Mouse (Mus musculus): ENCODE results near the gene Egfr.

Gene Egfr

DNA sequence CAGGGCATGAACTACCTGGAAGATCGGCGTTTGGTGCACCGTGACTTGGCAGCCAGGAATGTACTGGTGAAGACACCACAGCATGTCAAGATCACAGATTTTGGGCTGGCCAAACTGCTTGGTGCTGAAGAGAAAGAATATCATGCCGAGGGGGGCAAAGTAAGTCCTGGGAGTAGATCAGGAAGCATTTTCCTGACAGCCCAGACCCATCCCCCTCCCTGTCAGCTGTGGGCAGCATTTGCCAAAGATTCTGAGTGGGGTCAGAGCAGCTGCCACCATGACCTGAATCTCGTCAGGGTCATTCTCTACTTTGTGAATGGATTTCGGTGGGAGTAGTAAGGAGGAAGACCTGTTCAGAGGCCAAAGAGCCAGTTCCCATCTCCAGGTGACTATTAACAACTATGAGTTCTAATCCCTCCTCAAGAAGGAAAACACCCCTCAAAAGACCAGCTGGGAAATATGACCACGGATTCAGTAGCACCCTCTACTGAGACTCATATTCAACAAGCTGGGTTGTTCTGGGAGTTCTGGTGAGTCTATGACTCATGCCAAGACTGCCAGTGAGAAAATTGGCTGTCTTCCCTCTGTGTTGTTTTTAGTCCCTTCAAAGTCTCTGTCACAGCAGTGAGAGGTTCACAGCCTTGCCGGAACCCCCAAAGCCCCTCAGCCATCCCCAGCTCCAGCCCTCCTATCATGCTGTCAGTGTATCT, 152.5 kb downstream of the Egfr start:
- no peak for DNase-seq

DNA sequence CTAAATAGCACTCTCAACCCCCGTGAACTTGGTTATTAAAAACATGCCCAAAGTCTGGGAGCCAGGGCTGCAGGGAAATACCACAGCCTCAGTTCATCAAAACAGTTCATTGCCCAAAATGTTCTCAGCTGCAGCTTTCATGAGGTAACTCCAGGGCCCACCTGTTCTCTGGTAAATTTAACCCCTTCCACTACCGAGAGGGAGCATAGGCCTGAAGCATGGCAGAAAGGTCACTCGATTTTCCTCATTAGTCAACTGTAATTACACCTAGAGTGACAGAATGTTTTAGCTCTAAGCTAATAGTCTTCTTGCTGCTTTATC, 153.0 kb downstream of the Egfr start:
- no peak for DNase-seq

DNA sequence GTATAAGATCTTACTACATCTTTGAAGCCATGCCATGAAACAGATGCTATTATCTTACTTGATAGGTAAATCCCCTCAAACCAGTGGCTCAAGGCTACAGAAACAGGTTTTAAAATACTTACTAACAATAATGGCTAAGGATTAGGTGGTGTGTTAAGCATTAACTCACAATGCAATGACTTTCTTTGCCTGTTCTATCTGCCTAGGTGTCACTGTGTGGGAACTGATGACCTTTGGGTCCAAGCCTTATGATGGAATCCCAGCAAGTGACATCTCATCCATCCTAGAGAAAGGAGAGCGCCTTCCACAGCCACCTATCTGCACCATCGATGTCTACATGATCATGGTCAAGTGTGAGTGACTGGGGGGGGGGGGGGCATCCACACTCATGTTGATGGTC, 154.5 kb downstream of the Egfr start:
- DNase-seq = no peak

DNA sequence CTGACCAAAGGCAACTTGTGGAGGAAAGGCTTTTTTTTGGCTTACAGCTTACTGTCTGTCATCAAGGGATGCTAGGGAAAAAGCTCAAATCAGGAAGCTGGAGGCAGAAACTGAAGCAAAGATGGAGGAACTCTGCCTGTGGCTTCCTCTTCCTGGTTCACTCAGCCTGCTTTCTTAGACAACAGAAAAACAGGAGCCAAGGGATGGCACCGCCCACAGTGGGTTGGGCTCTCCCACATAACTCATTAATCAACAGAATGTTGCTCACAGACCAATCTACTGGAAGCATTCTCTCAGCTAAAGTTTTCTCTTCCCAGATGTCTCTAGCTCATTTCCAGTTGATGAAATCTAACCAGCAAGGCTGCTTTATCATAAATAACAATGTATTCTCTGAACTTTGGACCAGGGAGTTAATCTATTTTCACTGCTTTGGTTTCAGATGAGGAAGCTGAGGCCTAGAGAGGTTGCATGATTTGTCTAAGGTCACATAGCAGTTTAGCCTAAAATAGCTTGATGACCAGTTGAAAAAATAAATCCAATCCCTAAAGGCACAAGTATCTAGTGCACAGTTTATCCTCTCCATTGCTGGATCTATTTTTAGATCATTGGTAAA, 155.6 kb downstream of the Egfr start:
- DNase-seq = no peak

DNA sequence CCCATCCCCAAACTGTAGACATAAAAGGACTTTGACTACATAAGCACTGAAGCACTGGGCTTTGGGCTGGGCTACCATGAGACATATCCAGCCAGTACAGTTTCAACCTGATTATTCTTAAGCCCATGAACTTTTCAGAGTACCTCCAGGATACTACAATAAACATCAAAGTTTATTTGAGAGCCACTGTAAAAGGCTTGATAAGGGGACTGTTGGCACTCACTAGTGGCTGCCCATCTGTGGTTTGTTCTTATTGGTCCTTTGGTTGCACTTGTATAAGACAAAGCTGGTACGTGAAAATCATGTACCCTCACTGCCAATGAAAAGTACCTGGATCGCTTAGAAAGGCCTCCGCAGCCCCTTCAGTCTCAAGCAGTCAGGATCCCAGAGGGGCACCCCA, 162.8 kb downstream of the Egfr start:
- DNase-seq = no peak

DNA sequence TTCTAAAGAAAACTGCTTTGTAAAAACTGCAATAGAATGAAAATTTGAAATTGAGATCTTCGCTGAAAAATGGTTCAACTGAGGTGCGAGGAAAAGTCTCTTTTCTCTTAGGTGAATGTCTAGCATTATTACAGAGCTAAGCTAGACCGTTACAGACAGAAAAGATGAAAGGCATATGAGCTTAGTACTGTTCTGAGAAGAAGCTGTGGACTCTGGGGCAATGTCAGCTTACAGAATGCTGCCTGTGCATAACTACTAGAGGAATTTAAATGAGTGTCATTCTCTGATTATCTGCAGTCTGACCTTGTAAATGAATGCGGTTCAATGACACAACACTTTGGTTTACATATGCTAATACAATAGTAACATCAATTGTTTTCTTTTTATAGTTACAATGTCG, 163.8 kb downstream of the Egfr start:
- no peak for DNase-seq

DNA sequence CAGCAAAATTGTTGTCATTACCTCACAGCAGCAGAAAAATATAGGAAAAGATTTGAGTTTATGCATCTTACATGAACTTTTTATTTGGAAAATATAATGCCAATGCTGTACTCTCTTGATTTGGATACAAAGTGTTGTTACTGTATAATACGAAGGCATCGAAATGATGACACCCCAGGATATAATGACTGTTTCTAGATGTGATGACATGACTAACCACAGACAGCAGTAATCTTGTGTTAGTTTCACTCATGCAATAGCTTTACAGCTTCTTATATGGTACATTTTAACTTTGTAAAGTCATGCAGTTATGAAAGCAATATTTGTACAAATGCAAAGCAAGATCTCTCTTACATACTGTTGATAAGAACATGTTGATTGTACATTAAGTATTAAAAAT, 165.5 kb downstream of the Egfr start:
- no peak for DNase-seq

DNA sequence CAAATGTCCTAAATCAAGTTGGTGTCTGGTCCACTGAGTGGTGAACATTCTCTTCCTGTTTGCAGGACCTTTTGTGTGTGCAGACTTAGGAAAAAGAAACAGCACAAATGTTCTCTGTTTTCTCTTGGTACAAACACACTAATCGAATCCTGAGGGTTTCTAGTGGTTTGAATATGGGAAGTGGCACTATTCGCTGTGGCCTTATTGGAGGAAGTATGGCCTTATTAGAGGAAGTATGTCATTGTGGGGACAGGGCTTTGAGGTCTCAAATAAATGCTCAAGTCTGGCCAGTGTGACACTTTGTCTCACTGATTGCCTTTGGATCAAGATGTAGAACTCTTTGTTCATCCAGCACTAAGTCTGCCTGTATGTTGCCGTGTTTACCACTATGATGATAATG, 180.2 kb downstream of the Egfr start:
- DNase-seq = no peak

DNA sequence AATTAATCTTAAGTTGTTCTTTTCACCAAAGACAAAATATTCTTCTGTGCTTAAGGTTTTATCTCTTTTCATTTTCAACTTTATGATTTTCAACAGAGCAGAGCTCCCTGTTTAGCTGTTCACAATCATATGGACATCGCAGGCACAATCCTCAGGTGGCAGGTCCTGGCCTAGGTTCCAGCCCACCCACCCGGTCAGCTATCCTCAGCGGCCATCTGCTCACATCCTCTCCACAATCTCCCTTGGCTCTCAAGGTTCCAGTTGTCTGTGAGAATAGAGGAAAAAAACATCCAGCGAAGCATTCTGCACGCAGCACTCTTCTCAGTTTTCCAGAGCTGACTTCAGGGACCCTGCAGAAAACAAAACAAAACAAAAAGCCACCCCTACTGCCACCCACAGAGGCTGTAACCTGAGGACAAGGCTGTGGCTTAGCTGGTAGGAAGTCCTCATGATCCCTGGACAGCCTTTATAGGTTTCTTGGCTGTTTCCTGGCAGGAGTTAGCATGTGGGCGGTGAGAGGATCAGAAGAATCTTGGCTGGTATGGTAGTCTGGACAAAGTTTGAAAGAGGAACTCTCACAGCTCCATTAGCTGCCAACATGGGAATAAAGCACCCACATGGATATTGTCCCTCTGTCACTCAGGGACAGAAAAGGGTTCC, 183.7 kb downstream of the Egfr start:
- DNase-seq = no peak

DNA sequence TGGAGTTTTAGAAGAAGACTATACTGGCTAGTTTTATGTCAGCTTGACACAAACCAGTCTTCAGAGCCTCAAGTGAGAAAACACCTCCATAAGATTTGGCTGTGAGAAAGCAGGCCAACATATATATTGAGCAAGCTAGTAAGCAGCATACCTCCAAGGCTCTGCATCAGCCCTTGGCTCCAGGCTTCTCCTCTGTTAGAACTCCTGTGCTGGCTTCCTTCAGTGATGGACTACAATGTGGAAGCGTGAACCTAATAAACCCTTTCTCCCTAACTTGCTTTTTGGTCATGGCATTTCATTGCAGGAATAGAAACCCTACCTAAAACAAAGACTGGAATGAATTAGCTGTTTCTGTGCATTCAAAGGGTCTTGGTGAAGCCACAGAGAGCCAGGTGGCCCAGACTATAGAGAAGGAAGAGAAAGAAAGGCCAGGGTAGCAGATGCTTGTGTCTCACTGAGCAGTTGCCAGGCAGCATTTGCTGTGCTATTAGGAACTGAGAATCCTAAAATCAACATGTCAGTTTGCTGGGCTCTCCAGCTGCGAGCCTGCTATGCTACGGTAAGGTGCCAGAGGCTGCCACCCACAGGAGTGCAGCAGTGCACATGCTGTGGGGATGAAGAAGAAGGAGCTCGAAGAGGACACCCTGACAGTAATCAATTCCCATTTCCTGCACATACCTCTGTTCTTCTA, 189.2 kb downstream of the Egfr start:
- no peak for DNase-seq

DNA sequence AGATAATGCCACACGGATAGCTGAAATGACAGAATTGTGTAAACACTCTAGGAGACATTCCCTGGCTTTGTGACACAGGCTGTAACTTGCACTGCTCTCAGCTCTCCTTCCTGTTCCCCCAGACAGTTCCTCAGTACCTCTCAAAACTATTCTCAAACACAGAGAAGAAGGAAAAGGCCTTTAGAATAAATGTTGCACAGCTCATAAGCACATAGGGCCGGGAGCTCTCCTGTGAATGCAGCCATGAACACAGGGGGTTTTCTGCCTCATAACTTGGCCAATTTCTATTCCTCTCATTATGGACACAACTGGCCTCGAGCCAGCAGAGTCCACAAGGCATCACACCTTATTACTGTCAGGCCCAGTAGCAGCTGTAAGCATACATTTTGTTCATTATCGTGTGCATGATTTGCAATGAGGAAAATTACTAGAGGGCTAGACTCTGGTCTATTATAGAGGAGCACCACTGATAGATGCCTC, 190.0 kb downstream of the Egfr start:
- DNase-seq = no peak

DNA sequence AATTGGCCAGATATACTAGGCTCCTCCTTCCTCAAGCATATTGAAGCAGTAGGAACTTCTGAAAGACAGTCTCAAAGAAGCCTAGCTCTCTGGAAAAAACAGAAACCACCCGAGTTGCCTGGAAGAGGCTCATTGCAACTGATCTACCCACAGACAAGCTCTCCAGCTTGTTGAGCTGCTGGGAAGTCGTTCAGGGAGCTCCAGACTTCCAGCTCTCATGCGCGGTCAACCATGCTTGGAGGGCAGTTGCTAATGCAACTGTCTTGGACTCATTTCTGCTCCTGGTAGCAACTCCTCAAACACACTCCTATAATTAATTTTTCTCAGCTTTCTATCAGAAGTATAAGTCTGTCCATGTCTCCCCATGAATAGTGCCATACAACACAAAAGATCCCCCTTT, 191.0 kb downstream of the Egfr start:
- DNase-seq = no peak

DNA sequence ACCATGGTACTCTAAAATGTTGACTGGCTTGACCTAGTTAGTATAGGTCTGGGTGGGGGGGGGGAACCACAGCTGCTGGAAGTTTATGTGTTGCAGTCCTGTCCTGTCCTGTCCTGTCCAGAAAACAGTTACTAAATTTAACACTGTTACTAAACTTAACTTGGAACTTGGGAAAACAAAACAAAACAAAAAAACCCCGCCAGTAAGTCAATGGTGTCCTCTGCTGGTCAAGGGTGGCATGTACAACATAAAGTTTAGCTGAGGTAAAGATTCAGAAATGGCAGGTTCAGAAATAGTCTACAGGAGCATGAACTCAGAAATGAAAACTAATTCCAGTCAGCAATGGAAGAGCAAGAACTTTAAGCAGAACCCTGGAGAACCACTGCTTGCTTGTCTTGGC, 196.8 kb downstream of the Egfr start:
- DNase-seq = no peak

DNA sequence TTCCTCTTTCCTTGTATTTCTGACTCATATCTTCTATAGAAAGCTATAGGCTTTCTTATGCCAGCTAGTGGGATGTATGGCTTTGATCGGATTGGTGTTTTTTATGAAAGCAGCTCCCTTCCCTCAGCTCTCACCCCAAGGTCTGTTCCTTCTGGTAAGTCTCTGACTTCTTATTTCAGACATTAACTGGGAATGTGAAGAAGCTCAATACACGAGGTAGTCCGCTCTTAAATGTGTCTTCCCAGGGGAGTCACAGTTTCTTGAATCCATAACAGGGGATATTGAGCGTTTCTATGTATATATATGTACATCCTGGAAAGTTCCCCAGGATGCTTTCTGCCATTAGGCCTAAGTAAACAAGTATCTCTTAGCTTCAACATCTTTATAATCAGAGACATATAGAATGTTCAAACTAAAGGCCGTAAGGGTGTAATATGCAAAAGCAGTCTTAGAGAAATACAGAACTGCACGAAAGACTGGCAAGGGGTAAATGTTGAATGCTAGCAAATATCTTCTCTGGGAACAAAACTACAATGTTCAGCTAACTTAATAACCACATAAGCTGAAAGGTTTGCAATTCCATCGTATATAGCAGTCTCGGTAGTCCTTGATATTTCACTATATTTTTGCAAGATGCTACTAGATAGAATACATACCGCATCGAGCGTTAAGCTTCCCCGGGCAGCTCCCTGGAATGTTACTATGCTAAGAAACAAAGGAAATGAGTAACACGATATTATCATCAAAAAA, 198.4 kb downstream of the Egfr start:
- DNase-seq = no peak

DNA sequence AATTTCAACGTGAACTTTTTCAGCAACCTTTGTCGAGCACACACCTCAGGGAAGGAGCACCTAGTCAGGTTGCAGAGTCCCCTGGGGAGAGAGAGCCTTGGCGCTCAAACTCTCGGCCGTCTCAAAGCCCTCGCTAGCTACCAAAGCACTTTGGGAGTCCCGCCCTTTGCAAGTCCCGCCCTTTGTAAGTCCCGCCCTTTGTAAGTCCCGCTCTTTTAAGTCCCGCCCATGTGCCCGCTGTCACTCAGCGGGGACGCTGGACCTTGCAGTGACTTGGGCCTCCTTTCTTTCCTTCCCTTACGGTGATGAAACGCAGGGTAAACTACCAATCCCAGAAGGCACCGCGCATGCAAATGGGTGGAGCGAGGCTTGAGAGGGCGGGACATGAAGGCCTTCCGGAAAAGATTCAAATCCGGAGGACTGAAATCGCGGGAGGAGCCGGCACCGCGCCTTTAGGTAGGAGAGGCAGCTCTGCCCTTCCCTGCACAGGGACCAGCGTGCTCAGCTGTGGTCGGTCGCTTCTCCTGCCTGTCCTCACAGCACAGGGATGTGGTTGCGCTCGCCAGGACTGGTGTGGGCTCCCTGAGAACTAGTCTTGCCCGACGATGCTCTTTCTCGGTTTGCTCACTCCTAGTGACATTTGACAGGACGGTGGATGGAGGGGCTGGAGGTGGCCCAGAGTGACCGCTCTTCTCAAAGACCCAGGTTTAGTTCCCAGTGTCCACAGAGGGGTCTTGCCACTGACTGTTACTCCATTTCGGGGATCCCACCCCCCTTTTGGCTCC, 199.2 kb downstream of the Egfr start, which contains the start of gene Fbxo48:
TSS of gene Fbxo48 (plus strand) at position 400 of the 785 bp plus-strand sequence.
- peak; percentile 98 for DNase-seq

DNA sequence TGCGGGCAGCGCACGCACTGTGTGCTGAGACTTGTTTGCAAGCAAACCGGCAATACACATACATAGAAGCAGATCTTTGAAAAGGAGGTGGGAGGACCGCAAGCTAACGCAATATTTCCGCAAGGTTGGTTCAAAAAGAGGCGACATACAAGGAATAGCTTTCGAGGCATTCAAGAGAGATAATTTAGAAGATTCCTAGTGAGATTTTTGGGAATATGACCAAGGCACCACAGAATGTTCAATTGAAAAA, 199.7 kb downstream of the Egfr start:
- DNase-seq = no peak

DNA sequence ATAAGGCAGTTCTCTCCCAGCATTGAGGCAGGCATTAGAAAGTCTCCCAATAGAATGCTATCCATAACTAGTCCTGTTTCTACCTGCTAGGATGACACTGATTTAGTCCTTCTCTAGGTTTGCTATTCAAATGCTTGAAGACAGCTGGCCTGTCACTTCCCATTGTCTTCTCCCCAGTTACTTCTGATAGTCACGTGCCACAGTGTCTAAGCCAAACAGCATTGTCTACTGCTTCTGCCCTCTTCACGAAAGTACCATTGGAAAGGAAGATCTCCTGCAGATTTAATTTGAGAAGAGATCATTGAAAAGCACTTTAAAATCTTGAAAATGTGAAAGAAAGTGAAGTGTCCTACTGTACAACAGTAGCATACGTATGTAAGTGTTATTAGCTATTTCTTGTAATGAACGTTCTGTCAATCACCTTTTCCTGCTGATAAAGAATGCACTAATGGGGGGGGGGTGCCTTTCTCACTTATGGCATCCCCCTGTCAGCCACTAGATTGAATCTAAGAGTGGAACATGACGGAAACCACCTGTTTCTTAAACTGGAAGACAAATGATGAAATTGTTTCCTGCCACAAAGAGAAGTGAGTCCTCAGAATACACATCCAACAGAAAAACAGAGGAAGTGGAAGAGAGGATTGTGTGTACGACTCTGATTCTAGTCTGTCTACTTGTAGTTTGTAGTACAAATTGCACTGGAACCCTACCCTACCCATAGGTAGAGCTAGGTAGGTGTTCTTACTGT, 204.3 kb downstream of the Egfr start:
- DNase-seq = no peak

DNA sequence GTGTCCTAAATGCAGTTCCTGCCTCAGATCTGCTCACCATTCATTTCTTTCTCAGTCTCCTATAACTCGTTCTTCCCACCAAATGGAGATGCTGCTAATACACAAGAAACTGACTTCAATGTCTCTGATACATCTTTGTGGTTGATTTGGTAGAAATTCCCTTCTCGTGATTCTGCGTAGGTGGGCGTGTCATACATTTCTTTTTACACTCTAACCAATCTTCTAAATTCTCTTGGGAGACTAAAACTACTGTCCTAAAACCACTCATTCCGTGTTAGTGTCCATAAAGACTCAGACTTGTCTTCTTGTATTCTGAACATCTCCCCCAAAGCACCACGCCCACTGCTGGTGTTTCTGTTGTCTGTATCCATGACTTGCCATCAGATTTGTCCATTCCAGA, 205.0 kb downstream of the Egfr start:
- no peak for DNase-seq

DNA sequence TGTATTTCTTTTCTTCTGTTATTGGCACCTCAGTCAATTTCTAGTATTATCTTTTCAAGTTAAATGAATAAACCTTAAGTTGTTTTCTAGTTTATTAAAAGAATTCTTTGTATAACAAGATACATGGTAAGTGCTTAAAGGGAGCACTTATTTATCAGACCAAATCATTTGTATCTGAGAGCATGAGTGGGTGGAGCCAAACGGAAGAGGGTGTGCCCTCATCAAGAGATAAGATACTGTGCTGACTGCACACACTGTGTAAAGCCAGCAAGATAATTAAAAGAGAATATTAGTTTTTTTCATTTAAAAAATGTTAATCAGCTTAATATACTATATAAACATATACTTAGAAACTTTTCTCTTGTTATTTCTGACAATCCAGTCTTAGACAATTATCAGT, 206.5 kb downstream of the Egfr start:
- no peak for DNase-seq
